Mouse (Mus musculus): ENCODE results near the gene Runx1.

DNA sequence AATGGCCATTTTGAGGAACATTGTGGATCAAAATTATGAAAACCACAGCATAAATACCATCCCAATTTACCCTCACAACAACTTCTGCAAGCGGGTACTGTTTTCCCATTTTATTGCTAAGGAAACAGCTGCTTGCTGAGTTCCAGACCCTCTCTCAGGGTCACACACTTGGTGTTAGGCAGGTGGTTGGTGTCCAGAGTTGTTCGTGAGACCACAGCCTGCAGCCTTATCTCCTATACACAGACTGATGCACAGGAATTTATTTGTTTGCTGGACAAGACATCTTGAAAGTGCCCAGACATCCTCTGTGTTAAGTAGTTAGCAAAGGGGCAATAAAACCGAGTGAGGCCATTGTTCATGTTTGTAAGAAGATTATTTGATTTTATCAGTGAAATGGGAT, 30.8 kb upstream of the Runx1 start:
- TF ChIP-seq CTCF (conservative IDR thresholded peaks at IDR 0.05 in 1 of 2, IDR thresholded peaks at IDR 0.05 in 1 of 2; ENCODE audit: low read depth in 2 of 2, low read length in 2 of 2) (no peak), MEF2A (IDR thresholded peaks at IDR 0.05; ENCODE audit: borderline replicate concordance, low read depth, low read length) (no peak), POLR2A (IDR thresholded peaks at IDR 0.05; ENCODE audit: low read depth, low read length) (no peak), EP300 (IDR thresholded peaks at IDR 0.05; ENCODE audit: low read length) (no peak), JUND (conservative IDR thresholded peaks at IDR 0.05; ENCODE audit: low read depth, low read length) (no peak), ZKSCAN1 (IDR thresholded peaks at IDR 0.05; ENCODE audit: borderline replicate concordance, low read depth, low read length) (no peak), ZNF384 (IDR thresholded peaks at IDR 0.05; ENCODE audit: low read depth, low read length) (no peak), USF1 (IDR thresholded peaks at IDR 0.05; ENCODE audit: low read depth, low read length) (no peak), MAFK (IDR thresholded peaks at IDR 0.05; ENCODE audit: insufficient replicate concordance, low read length) (no peak), MAX (IDR thresholded peaks at IDR 0.05; ENCODE audit: low read length) (no peak)
